Mouse (Mus musculus): Measurements from ENCODE around the gene Plcb3.
"Not testable (repeated sequence)": the region's sequence is repeated elsewhere in the genome, so short reads cannot be mapped to it uniquely, and the experiment has no call there.

Gene Plcb3

GRCm38 (mm10) chr19:6991166-6991565 lies 14.9 kb upstream of the Plcb3 start:
- in situ Hi-C loops (cut with MboI, MseI): not testable (repeated sequence)

- in situ Hi-C loops (cut with MboI, MseI): no loop called here
Observed at GRCm38 (mm10) chr19:6990712-6991111, 14.4 kb upstream of the Plcb3 start.

- in situ Hi-C loops (cut with MboI, MseI): no loop called here
Observed at GRCm38 (mm10) chr19:6989251-6989650, 13.0 kb upstream of the Plcb3 start.

GRCm38 (mm10) chr19:6987904-6988285 lies 11.6 kb upstream of the Plcb3 start:
- in situ Hi-C loops (cut with MboI, MseI): no loop called here

GRCm38 (mm10) chr19:6987061-6987903 lies 11.0 kb upstream of the Plcb3 start, which contains the start of gene Vegfb:
Gene Vegfb (minus strand): TSS chr19:6987651.
- in situ Hi-C loops (cut with MboI, MseI): no loop called here

GRCm38 (mm10) chr19:6985951-6986708 lies 9.9 kb upstream of the Plcb3 start:
- in situ Hi-C loops (cut with MboI, MseI): no loop called here

- in situ Hi-C loops (cut with MboI, MseI): no loop called here
Observed at GRCm38 (mm10) chr19:6985300-6985699, 9.0 kb upstream of the Plcb3 start.

GRCm38 (mm10) chr19:6983621-6984020 lies 7.4 kb upstream of the Plcb3 start:
- in situ Hi-C loops (cut with MboI, MseI): no loop called here

GRCm38 (mm10) chr19:6981465-6981864 lies 5.2 kb upstream of the Plcb3 start:
- in situ Hi-C loops (cut with MboI, MseI): no loop called here

- in situ Hi-C loops (cut with MboI, MseI): no loop called here
Observed at GRCm38 (mm10) chr19:6980381-6981093, 4.3 kb upstream of the Plcb3 start, which contains the start of gene Fkbp2. Gene Fkbp2 (minus strand): TSS chr19:6980501.

- in situ Hi-C loops (cut with MboI, MseI): loop anchor here (10.0 kb wide), 1 partner anchor 905 kb away; the partner anchor contains the start of gene Vps51
Observed at GRCm38 (mm10) chr19:6979486-6980380, 3.5 kb upstream of the Plcb3 start.

GRCm38 (mm10) chr19:6979001-6979479 lies 2.8 kb upstream of the Plcb3 start:
- in situ Hi-C loops (cut with MboI, MseI): loop anchor here (10.0 kb wide), 1 partner anchor 904 kb away; the partner anchor contains the start of gene Vps51

- in situ Hi-C loops (cut with MboI, MseI): loop anchor here (10.0 kb wide), 1 partner anchor 904 kb away; the partner anchor contains the start of gene Vps51
Observed at GRCm38 (mm10) chr19:6978639-6978974, 2.3 kb upstream of the Plcb3 start.

GRCm38 (mm10) chr19:6977759-6978638 lies 1.7 kb upstream of the Plcb3 start:
- in situ Hi-C loops (cut with MboI, MseI): loop anchor here (10.0 kb wide), 1 partner anchor 903 kb away; the partner anchor contains the start of gene Vps51

- in situ Hi-C loops (cut with MboI, MseI): loop anchor here (10.0 kb wide), 1 partner anchor 900 kb away; the partner anchor contains the start of gene Vps51
Observed at GRCm38 (mm10) chr19:6974211-6975205, 1.8 kb downstream of the Plcb3 start, which contains the start of gene Ppp1r14b. Gene Ppp1r14b (plus strand): TSS chr19:6974968.

GRCm38 (mm10) chr19:6973581-6974190 lies 2.6 kb downstream of the Plcb3 start:
- in situ Hi-C loops (cut with MboI, MseI): loop anchor here (10.0 kb wide), 1 partner anchor 899 kb away; the partner anchor contains the start of gene Vps51

- in situ Hi-C loops (cut with MboI, MseI): loop anchor here (10.0 kb wide), 1 partner anchor 898 kb away; the partner anchor contains the start of gene Vps51
Observed at GRCm38 (mm10) chr19:6972247-6972917, 3.9 kb downstream of the Plcb3 start.

Data from regulatory T cell (primary cell).